Mouse (Mus musculus): Measurements from ENCODE around the gene Stmn1. TPM values are rescaled to one million over a fixed set of nuclear protein-coding genes. Genes with fewer than 3 reads are reported as not detected.

Stmn1 gene
- polyA plus RNA-seq, 1 experiment from 2014 or later = 1,192 TPM

Small RNA genes lying within 50 kb of the gene (microRNA-seq; reads per million reads assigned to microRNA genes)
- 2.9 reads per million, percentile 9 among the genes with 10 or more reads in this experiment for gene Gm23634

Other genes with a start within 250 kb of the Stmn1 start
- 0.26 and 0.31 TPM in 2 replicates for gene Catsper4, start 240.9 kb upstream of the Stmn1 start, polyA plus RNA-seq (2015; fragmentation: Nextera tagmentation; extraction: Ambion mirVana)
- gene Cnksr1, start 229.9 kb upstream of the Stmn1 start, polyA plus RNA-seq (2015; fragmentation: Nextera tagmentation; extraction: Ambion mirVana) = 7.7 and 10.0 TPM in 2 replicates
- gene E130218I03Rik, start 224.7 kb upstream of the Stmn1 start, polyA plus RNA-seq (2015; fragmentation: Nextera tagmentation; extraction: Ambion mirVana) = 0.28 and 0.37 TPM in 2 replicates
- 15.1 and 15.9 TPM in 2 replicates for gene Zfp593, start 222.7 kb upstream of the Stmn1 start, polyA plus RNA-seq (2015; fragmentation: Nextera tagmentation; extraction: Ambion mirVana)
- gene Gm30191, start 221.4 kb upstream of the Stmn1 start, polyA plus RNA-seq (2015; fragmentation: Nextera tagmentation; extraction: Ambion mirVana) = not detected in 2 replicates
- 4.2 and 5.2 TPM in 2 replicates for gene Grrp1, start 214.2 kb upstream of the Stmn1 start, polyA plus RNA-seq (2015; fragmentation: Nextera tagmentation; extraction: Ambion mirVana)
- gene Pdik1l, start 180.4 kb upstream of the Stmn1 start, polyA plus RNA-seq (2015; fragmentation: Nextera tagmentation; extraction: Ambion mirVana) = 18.9 and 20.0 TPM in 2 replicates
- gene Trim63, start 153.2 kb upstream of the Stmn1 start, polyA plus RNA-seq (2015; fragmentation: Nextera tagmentation; extraction: Ambion mirVana) = 0.41 and 0.52 TPM in 2 replicates
- gene Slc30a2, start 125.1 kb upstream of the Stmn1 start, polyA plus RNA-seq (2015; fragmentation: Nextera tagmentation; extraction: Ambion mirVana) = 0.75 and 0.86 TPM in 2 replicates
- 1.0 and 1.1 TPM in 2 replicates for gene Extl1, start 84.5 kb upstream of the Stmn1 start, polyA plus RNA-seq (2015; fragmentation: Nextera tagmentation; extraction: Ambion mirVana)
- 17.8 and 20.9 TPM in 2 replicates for gene Pafah2, start 72.0 kb upstream of the Stmn1 start, polyA plus RNA-seq (2015; fragmentation: Nextera tagmentation; extraction: Ambion mirVana)
- gene Paqr7, start 28.4 kb downstream of the Stmn1 start, polyA plus RNA-seq (2015; fragmentation: Nextera tagmentation; extraction: Ambion mirVana) = 6.4 and 6.7 TPM in 2 replicates
- gene Aunip, start 42.7 kb downstream of the Stmn1 start, polyA plus RNA-seq (2015; fragmentation: Nextera tagmentation; extraction: Ambion mirVana) = 12.7 and 14.0 TPM in 2 replicates
- gene Mtfr1l, start 67.1 kb downstream of the Stmn1 start, polyA plus RNA-seq (2015; fragmentation: Nextera tagmentation; extraction: Ambion mirVana) = 92.1 and 101 TPM in 2 replicates
- gene Selenon, start 83.8 kb downstream of the Stmn1 start, polyA plus RNA-seq (2015; fragmentation: Nextera tagmentation; extraction: Ambion mirVana) = 33.0 and 37.8 TPM in 2 replicates
- gene Man1c1, start 236.0 kb downstream of the Stmn1 start, polyA plus RNA-seq (2015; fragmentation: Nextera tagmentation; extraction: Ambion mirVana) = 2.5 and 3.1 TPM in 2 replicates